Mouse (Mus musculus): ENCODE data around the gene Gm9958. TPM values are rescaled to one million over a fixed set of nuclear protein-coding genes. Genes with fewer than 3 reads are reported as not detected.
A peak's percentile ranks its signal among the peaks of the same experiment; 100 is the strongest.

The Gm9958 gene
- total RNA-seq, 2 experiments from 2014 or later, result 1.6 to 1.9 TPM

- DNase-seq, result no peak
- intact Hi-C loops (cut with DNase I), result no loop called here
These were observed 29.8 kb downstream of the Gm9958 start for GRCm38 (mm10) chr5:90396817-90397216.

DNA sequence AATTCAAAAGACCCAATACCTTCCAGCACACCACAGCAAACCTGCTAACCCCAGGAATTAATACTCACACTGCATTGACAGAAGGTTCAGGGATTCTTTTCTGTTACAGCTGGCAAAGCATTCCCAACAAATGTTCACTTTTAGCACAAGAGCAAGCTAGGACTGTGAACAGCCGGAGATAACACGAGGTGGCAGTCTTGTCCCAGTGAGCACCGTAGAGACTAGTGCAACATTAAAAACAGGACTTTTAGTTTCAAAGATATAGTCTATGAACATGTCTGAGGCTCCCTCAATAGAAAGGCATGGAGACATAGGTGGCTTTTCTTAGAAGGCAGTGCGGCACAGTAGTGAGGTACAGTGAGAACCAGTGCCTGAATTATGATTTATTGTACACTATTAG, 38.2 kb downstream of the Gm9958 start:
- DNase-seq, result peak; percentile 3
- intact Hi-C loops (cut with DNase I), result loop anchor here (5.0 to 10.0 kb wide), 3 partner anchors 100 to 247 kb away; no protein-coding TSS in a partner anchor

GRCm38 (mm10) chr5:90414142-90414924, 47.3 kb downstream of the Gm9958 start:
- no peak for DNase-seq

GRCm38 (mm10) chr5:90414925-90415295, 47.9 kb downstream of the Gm9958 start:
- DNase-seq, result peak; percentile 3
- intact Hi-C loops (cut with DNase I), result no loop called here

More at GRCm38 (mm10) chr5:90414142-90414924, 47.3 kb downstream of the Gm9958 start:
- intact Hi-C loops (cut with DNase I), result no loop called here

Other genes starting within 250 kb of the Gm9958 start
- 10 to 100 TPM; 25.6 to 26.1 TPM for gene Cox18, start 143.2 kb upstream of the Gm9958 start, total RNA-seq (2021)
- 100 to 1,000 TPM; 119 to 122 TPM for gene Ankrd17, start 627 bp upstream of the Gm9958 start, total RNA-seq (2021)
- 1 to 10 TPM in 1 of 2 experiments, under 1 TPM in 1; 0.46 to 1.6 TPM for gene Alb, start 93.7 kb downstream of the Gm9958 start, total RNA-seq (2021)
- gene Afp, start 123.5 kb downstream of the Gm9958 start, total RNA-seq (2021), result under 1 TPM in 1 of 2 experiments, not detected in 1; 0.44 TPM
- gene Afm, start 151.7 kb downstream of the Gm9958 start, total RNA-seq (2021), result not detected
- under 1 TPM; 0.54 TPM for gene 5830473C10Rik, start 193.9 kb downstream of the Gm9958 start, total RNA-seq (2021)

All from left cerebral cortex, postnatal 4 days (tissue).